In the genomic region with DNA sequence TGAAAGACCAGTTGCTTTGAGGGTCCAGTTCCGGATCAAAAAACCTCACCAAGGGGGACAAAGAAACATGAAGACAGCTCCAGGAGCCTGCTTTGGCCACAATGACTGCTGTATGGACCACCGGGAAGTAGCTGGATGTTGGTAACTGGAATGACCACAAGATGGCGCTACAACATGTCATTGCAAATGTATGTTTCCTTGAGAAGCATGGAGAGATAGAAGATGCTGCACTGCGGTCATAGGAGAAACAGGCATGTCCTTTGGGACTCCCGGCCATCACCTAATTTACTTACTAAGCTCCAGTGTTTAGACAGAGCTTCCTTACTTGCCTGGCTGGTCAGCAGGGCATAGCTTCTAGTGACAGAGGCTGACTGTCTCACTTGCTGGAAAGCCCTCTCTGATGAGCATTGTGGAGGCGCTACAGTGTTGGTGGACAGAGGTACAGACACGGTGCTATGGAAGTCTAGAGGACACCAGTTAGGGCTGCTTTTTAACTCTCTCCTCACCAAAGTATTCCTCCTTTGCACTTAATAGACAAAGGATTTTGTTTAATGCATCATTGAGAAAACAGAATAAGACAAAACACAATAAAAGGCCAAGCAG, we compare ENCODE assay signal across 7 mouse cellular contexts.
DNase-seq lines count a peak whose midpoint lies in the region; ATAC-seq lines count a peak whose summit lies in the region.

No protein-coding gene starts in this region.

- WGBS in intestine, embryonic 14.5 days: 17% methylated on average over 7 of the region's 7 CpGs
- 16% methylated on average over 7 of the region's 7 CpGs for WGBS in midbrain, embryonic 14.5 days

- H3K36me3 ChIP-seq in intestine, embryonic 14.5 days (ENCODE audit: control insufficient read depth, insufficient read depth, low read length): no peaks in the 10 kb centered on the region
- H3K36me3 ChIP-seq in midbrain, embryonic 14.5 days (ENCODE audit: control insufficient read depth, insufficient read depth, low read length): no peaks in the 10 kb centered on the region

- no peak; the same call in 1 of the 2 replicates for ATAC-seq in intestine, embryonic 14.5 days (replicated peaks; ENCODE audit: low FRiP score, low TSS enrichment, low read depth)
- ATAC-seq in midbrain, embryonic 14.5 days (ENCODE audit: low FRiP score, low TSS enrichment): peak; percentile 57

- no peak overlapping the region for H3K4me2 ChIP-seq in intestine, embryonic 14.5 days (ENCODE audit: low read length)
- no peak overlapping the region for H3K4me2 ChIP-seq in midbrain, embryonic 14.5 days (ENCODE audit: low read length)

- H3K27me3 ChIP-seq in intestine, embryonic 14.5 days (replicated peaks; ENCODE audit: control insufficient read depth, insufficient read depth, low read length): no peaks in the 10 kb centered on the region
- H3K27me3 ChIP-seq in midbrain, embryonic 14.5 days (ENCODE audit: control insufficient read depth, insufficient read depth, low read length): no peaks in the 10 kb centered on the region

- H3K9ac ChIP-seq in intestine, embryonic 14.5 days (ENCODE audit: low read length): no peak overlapping the region
- H3K9ac ChIP-seq in midbrain, embryonic 14.5 days (replicated peaks; ENCODE audit: low read length): no peak overlapping the region

- no peaks in the 10 kb centered on the region for H3K4me1 ChIP-seq in intestine, embryonic 14.5 days (replicated peaks; ENCODE audit: control insufficient read depth, insufficient read depth, low read length)
- H3K4me1 ChIP-seq in midbrain, embryonic 14.5 days (ENCODE audit: control insufficient read depth, insufficient read depth, low read length): no peaks in the 10 kb centered on the region

- no peak overlapping the region for H3K27ac ChIP-seq in intestine, embryonic 14.5 days (ENCODE audit: low read depth)
- no peak overlapping the region for H3K27ac ChIP-seq in midbrain, embryonic 14.5 days (replicated peaks; ENCODE audit: low read depth, low read length)

- peak; percentile 84 for DNase-seq in ZHBTc4 (ENCODE audit: low read depth, low spot score)
- peak; percentile 73 for DNase-seq in cerebellum, adult 9-11 months
- DNase-seq in frontal cortex, postnatal 25 days (ENCODE audit: low spot score in 2 of 2): peak; percentile 70 to 73
- DNase-seq in intestine, embryonic 14.5 days (ENCODE audit: low spot score): peak; percentile 87
- DNase-seq in left cerebral cortex, adult 8-10 months (ENCODE audit: low spot score in 2 of 2): peak; percentile 44 to 64
- peak; percentile 95 for DNase-seq in midbrain, embryonic 14.5 days
- DNase-seq in spleen, postnatal 10 days (ENCODE audit: low spot score in 2 of 2): peak; percentile 18 to 59

- H3K4me3 ChIP-seq in intestine, embryonic 14.5 days (ENCODE audit: low read depth, low read length): no peak overlapping the region
- no peak overlapping the region for H3K4me3 ChIP-seq in midbrain, embryonic 14.5 days (replicated peaks; ENCODE audit: low read depth, low read length)

- H3K9me3 ChIP-seq in intestine, embryonic 14.5 days (ENCODE audit: control insufficient read depth, low read length): no peaks in the 10 kb centered on the region
- H3K9me3 ChIP-seq in midbrain, embryonic 14.5 days (ENCODE audit: control insufficient read depth, low read length): no peaks in the 10 kb centered on the region

Comparison
In these comparisons a context has a peak if more than half of its experiments do, and no peak if none do; other contexts are left out.
1. DNase-seq: peak in every context shown above with its lines; median percentile 95 in midbrain, embryonic 14.5 days; 87 in intestine, embryonic 14.5 days; 84 in ZHBTc4; 73 in cerebellum, adult 9-11 months; 72 in frontal cortex, postnatal 25 days; 54 in left cerebral cortex, adult 8-10 months; 38 in spleen, postnatal 10 days.